Mouse (Mus musculus) kidney, adult 2 months (tissue): ENCODE measurements around the gene Myg1.

Source experiments
- CTCF ChIP-seq: fragments of 200-500 bp; conservative IDR thresholded peaks from 2 replicates; pipeline ENCODE4 v1.5.1; 2011; ENCODE audit warnings: low read depth, mild to moderate bottlenecking, control low read depth, low read length, moderate library complexity, mixed read lengths; ENCODE audit not compliant: insufficient read depth, insufficient read length
- POLR2A ChIP-seq: fragments of 200-500 bp; IDR thresholded peaks from one replicate; pipeline ENCODE4 v1.6.1; 2011; ENCODE audit warnings: low read depth, low read length, control low read depth

GRCm38 (mm10) chr15:102310074-102310845, 21.2 kb upstream of the Myg1 start:
- TF ChIP-seq CTCF (no peak), POLR2A (no peak)
